Mouse (Mus musculus) G1E (cell line): Measurements from ENCODE around the gene Phrf1. TPM values are rescaled to one million over a fixed set of nuclear protein-coding genes. Genes with fewer than 3 reads are reported as not detected.

ENCODE experiments used
- ATAC-seq: 2 replicates; pipeline ENCODE4 v1.8.0; 2016; ENCODE audit warnings: mild to moderate bottlenecking; ENCODE audit not compliant: insufficient number of reproducible peaks, poor library complexity, low FRiP score, severe bottlenecking; ENCODE audit errors: extremely low read depth
- DNase-seq: peaks from one replicate; pipeline ENCODE4 v3.0.0; 2012; ENCODE audit warnings: low spot score
- H3K27me3 ChIP-seq: 2 replicates; pipeline ENCODE4 v1.6.1; 2012; ENCODE audit warnings: mild to moderate bottlenecking, low read length, inconsistent platforms; ENCODE audit not compliant: insufficient read depth
- H3K36me3 ChIP-seq: replicated peaks from 2 replicates; pipeline ENCODE3; 2012; ENCODE audit warnings: mild to moderate bottlenecking, inconsistent platforms
- H3K4me1 ChIP-seq: 2 replicates; pipeline ENCODE4 v1.6.1; 2012; ENCODE audit warnings: low read depth, low read length, inconsistent platforms, mixed read lengths; ENCODE audit not compliant: insufficient read depth
- H3K4me3 ChIP-seq: 2 replicates; pipeline ENCODE4 v1.5.1; 2012; ENCODE audit warnings: low read depth, mild to moderate bottlenecking, inconsistent platforms, low read length, moderate library complexity, mixed read lengths
- H3K9me3 ChIP-seq: replicated peaks from 2 replicates; pipeline ENCODE4 v1.6.1; 2012; ENCODE audit warnings: inconsistent platforms
- CTCF ChIP-seq: IDR thresholded peaks from 2 replicates; pipeline ENCODE4 v1.5.1; 2012; ENCODE audit warnings: low read depth, low read length, inconsistent platforms, mixed read lengths
- GATA1 ChIP-seq: IDR thresholded peaks from 2 replicates; pipeline ENCODE4 v1.6.1; 2012; ENCODE audit warnings: borderline replicate concordance, low read length, inconsistent platforms, mixed read lengths
- GATA2 ChIP-seq: IDR thresholded peaks from 2 replicates; pipeline ENCODE4 v1.6.1; 2012; ENCODE audit warnings: low read depth, low read length, inconsistent platforms, borderline replicate concordance
- POLR2AphosphoS5 ChIP-seq: IDR thresholded peaks from 2 replicates; pipeline ENCODE4 v1.6.1; 2012; ENCODE audit warnings: low read depth, low read length, inconsistent platforms; ENCODE audit not compliant: insufficient replicate concordance
- TAL1 ChIP-seq: conservative IDR thresholded peaks from 2 replicates; pipeline ENCODE4 v1.6.1; 2012; ENCODE audit warnings: low read depth, low read length, inconsistent platforms, mixed read lengths
- polyA plus RNA-seq: library from polyadenylated mRNA; stranded (reverse); fragments of >175 nt; gene quantifications from 2 replicates; pipeline ENCODE4 v1.2.3, GENCODE M21; 2012
- total RNA-seq, 2 experiments: library from RNA; stranded (forward) in 1 of 2; stranded (reverse) in 1 of 2; fragments of 200-1000 nt in 1 of 2; fragments of >200 nt in 1 of 2; fragmentation: Nextera tagmentation in 1 of 2; gene quantifications; 2 replicates each; pipeline ENCODE4 v1.2.3; 2014 to 2017

The Phrf1 gene
- total RNA-seq (2014; fragmentation: Nextera tagmentation) (73.1 and 77.4 TPM in 2 replicates), total RNA-seq (2017) (45.1 and 61.4 TPM in 2 replicates), polyA plus RNA-seq (159 and 173 TPM in 2 replicates)

DNA sequence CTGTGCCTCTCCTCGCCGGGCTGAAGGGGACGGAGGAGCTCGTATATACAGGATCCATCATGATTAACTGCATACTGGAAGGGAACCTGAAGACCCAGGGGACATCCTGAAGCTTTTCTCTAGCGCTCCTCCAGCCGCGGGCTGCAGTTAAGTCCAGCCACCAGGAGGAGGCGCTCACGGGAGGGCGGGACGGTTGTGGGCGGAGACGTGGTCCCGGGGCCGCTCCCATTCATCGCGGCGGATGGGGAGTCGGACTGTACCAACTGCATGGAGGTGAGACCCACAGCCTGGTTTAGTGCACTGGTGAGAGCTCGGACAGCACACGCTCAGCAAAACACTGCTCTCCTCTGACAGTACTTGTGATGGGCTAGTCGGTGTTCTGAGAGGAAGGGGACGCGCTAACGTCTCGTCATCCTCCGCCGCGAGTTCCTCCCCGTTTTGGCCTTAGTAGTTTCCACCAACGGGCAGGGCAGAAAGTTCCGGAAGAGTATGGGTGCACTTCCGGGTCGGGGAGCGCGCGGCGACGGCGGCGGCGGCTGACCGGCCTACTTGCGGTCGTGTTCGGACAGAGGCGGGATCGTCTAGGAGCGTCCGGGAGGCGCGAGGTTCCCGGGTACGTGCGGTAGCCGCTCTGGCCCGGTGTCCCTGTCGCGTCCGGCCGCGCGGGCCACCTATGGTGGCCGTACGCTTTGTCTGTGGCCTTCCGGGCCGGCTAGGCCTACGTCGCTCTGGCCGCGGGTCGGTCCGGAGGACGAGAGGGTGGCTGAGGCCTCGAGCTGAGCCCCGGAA, at the start of gene Phrf1:
Gene Phrf1, plus strand, starts transcription at position 506 of the 789 bp plus-strand sequence.
- H3K9me3 ChIP-seq, result no peaks in the 10 kb centered on the region
- DNase-seq (peak; percentile 91), ATAC-seq (peak; percentile 80)
- TF ChIP-seq CTCF (peak; percentile 96), GATA2 (no peak)
- H3K36me3 ChIP-seq, result peaks cover 40% of the 10 kb centered on the region
- peak within 1 kb of the TSS; percentile 100 for H3K4me3 ChIP-seq
- H3K27me3 ChIP-seq, result no peaks in the 10 kb centered on the region
- peaks cover 40% of the 10 kb centered on the region for H3K4me1 ChIP-seq

DNA sequence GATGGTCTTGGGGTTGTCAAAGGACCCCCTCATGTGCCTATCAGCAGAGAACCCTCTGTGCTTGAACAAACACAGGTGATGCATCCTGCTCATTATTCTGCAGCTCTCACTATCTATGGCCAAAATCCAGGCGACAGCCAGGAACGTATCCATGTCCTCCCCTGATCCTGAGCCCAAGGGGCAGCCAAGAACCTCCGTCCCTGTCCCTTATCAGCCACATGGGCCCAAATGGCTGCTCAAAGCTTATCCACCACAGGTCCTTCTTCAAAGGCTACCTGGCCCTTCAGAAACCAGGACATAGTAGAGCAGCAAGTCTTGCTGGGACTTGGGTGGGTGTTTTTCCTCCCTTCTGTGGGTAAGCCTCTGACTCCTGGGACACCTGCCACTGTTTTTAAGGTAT, 40.4 kb upstream of the Phrf1 start:
- Histone ChIP-seq H3K4me3 (no peak overlapping the region), H3K9me3 (no peaks in the 10 kb centered on the region), H3K27me3 (peaks cover 6% of the 10 kb centered on the region; the same call in 1 of the 2 replicates), H3K36me3 (peaks cover 47% of the 10 kb centered on the region), H3K4me1 (peaks cover 36% of the 10 kb centered on the region)
- DNase-seq (no peak), ATAC-seq (no peak)
- TF ChIP-seq POLR2AphosphoS5 (no peak), CTCF (no peak), TAL1 (no peak), GATA2 (no peak), GATA1 (no peak)

DNA sequence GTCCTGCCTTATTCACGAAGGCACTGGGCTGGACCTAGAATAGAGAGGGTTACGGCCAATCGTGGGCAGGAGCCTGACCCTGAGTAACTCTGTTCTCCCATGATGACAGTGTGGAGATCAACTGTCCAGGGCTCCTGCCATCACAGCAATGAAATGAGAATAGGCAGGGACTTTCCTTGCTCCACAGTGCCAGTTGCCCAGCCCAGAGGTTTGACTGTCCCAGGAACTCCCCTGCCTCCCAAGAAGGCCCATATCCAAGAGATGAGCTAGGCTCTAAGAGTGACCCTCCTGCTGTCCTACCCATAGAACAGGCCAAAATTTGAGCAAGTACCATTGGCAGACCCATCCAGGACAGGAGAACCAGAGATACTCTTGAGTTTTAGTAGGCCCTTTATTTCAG, 39.9 kb upstream of the Phrf1 start:
- Histone ChIP-seq H3K4me1 (peaks cover 39% of the 10 kb centered on the region), H3K27me3 (peaks cover 6% of the 10 kb centered on the region; the same call in 1 of the 2 replicates), H3K4me3 (no peak overlapping the region), H3K36me3 (peaks cover 47% of the 10 kb centered on the region), H3K9me3 (no peaks in the 10 kb centered on the region)
- no peak for DNase-seq
- TF ChIP-seq GATA1 (no peak), GATA2 (no peak), CTCF (no peak), POLR2AphosphoS5 (no peak), TAL1 (no peak)
- ATAC-seq, result no peak

DNA sequence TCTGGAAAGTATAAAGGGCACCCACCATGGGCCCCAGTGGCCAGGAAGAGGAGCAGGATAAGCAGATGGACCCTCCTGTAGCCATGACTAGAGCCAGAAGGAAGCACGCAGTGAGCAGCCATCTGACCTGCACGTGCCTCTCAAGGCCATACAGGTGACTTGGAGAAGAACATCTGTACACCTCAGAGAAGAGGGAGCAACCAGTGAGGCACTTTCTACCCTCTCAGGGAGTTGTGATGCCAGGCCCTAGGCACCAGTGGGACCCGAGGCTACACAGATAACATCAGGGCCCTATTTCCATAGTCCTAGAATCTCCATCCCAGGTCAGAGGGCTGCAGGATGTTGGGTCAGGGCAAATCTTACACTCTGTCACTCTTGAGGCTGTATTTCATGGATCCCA, 38.4 kb upstream of the Phrf1 start:
- DNase-seq (no peak), ATAC-seq (no peak)
- Histone ChIP-seq H3K27me3 (no peaks in the 10 kb centered on the region), H3K4me1 (peaks cover 49% of the 10 kb centered on the region), H3K4me3 (no peak overlapping the region), H3K9me3 (no peaks in the 10 kb centered on the region), H3K36me3 (peaks cover 47% of the 10 kb centered on the region)
- TF ChIP-seq GATA1 (no peak), POLR2AphosphoS5 (no peak), TAL1 (no peak), CTCF (no peak), GATA2 (no peak)

DNA sequence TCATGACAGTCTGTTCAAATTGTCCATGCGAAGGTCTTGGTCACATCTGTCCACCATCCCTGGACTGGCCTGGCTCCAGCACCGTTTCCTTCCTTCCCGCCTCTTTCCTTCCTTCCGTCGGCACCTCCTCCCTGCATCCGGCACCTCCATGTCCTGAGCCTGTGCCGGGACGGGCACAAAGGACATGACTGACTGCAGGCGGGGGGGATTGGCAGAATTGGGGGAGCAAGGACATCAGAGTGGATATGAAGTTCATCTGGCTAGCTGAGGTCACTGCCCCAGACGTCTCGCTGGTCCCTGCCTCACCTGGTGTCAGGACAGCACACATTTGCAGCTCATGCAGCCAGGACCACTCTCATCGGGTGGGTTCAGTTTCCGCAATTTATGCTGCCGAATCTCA, 37.5 kb upstream of the Phrf1 start:
- ATAC-seq (no peak), DNase-seq (no peak)
- no peak overlapping the region for H3K4me3 ChIP-seq
- peaks cover 56% of the 10 kb centered on the region for H3K4me1 ChIP-seq
- no peak for TF ChIP-seq CTCF
- no peak for TF ChIP-seq POLR2AphosphoS5
- no peak for TF ChIP-seq TAL1
- no peak for TF ChIP-seq GATA2
- TF ChIP-seq GATA1, result no peak
- H3K27me3 ChIP-seq, result no peaks in the 10 kb centered on the region
- peaks cover 47% of the 10 kb centered on the region for H3K36me3 ChIP-seq
- H3K9me3 ChIP-seq, result no peaks in the 10 kb centered on the region

DNA sequence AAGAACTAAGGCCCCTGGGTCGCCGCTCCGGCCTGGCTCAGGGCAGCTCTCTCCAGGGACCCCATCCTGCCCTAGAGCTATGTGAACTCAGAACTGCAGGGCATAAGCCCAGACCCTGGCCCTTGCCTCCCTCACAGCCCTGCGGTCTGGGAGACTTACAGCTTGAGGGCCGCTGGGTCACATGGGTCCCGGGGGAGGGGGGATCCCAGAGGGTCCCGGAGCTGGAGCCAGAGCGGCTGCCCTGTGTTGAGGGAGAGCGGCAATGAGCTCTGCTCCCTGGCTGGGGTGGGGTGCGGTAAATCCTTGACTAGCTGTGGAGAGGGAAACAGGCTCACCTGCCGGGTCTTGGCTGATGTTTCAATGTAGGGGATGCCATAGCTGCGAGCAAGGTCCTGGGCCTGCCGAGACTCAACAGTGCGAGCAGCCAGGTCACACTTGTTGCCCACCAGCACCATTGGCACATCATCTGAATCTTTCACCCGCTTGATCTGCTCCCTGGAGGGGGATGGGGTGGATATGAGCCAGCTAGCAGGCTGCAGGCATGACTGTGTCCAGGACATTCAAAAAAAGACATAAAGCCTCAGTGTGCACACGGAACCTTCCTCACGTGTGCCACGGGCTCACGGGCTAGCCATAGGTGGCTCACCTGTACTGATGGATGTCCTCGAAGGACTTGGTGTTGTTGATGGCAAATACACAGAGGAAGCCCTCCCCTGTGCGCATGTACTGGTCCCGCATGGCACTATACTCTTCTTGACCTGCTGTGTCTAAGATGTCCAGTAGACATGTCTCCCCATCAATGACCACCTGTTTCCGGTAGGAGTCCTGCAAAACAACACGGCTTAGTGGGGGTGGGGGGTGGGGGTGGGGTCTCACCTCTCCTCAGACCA, 36.5 kb upstream of the Phrf1 start:
- DNase-seq, result no peak
- H3K4me3 ChIP-seq, result no peak overlapping the region; the same call in 1 of the 2 replicates
- peaks cover 61% of the 10 kb centered on the region for H3K4me1 ChIP-seq
- no peaks in the 10 kb centered on the region for H3K9me3 ChIP-seq
- peaks cover 47% of the 10 kb centered on the region for H3K36me3 ChIP-seq
- TF ChIP-seq GATA1 (no peak), CTCF (no peak), GATA2 (no peak), TAL1 (no peak)
- H3K27me3 ChIP-seq, result no peaks in the 10 kb centered on the region
- ATAC-seq, result no peak
